Mouse (Mus musculus): ENCODE data around the gene Bahcc1. TPM values are rescaled to one million over a fixed set of nuclear protein-coding genes. Genes with fewer than 3 reads are reported as not detected.
A peak's percentile ranks its signal among the peaks of the same experiment; 100 is the strongest.

The Bahcc1 gene
- total RNA-seq, 2 experiments from 2014 or later = 8.8 to 14.1 TPM

- intact Hi-C loops (cut with DNase I) = loop anchor here (1.0 to 5.0 kb wide), 4 partner anchors 68 to 196 kb away; no protein-coding TSS in a partner anchor
- DNase-seq = no peak
Measured at GRCm38 (mm10) chr11:120306366-120307131, 73.8 kb downstream of the Bahcc1 start.

DNA sequence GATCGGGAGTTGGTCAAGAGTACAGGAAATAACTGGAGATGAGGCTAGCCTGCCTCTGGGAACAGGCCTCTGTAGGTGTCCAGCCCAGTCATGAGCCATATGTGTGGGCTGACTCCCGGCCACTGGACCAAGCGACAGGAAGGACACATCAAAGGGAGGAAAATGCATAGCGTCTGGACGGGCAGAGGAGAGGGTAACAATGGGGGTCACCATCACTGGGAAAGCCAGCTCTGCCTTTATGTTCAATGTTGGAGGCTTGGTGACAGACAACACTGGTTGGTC is 74.3 kb downstream of the Bahcc1 start:
- DNase-seq = no peak
- intact Hi-C loops (cut with DNase I) = loop anchor here (1.0 to 5.0 kb wide), 4 partner anchors 69 to 196 kb away; no protein-coding TSS in a partner anchor

DNA sequence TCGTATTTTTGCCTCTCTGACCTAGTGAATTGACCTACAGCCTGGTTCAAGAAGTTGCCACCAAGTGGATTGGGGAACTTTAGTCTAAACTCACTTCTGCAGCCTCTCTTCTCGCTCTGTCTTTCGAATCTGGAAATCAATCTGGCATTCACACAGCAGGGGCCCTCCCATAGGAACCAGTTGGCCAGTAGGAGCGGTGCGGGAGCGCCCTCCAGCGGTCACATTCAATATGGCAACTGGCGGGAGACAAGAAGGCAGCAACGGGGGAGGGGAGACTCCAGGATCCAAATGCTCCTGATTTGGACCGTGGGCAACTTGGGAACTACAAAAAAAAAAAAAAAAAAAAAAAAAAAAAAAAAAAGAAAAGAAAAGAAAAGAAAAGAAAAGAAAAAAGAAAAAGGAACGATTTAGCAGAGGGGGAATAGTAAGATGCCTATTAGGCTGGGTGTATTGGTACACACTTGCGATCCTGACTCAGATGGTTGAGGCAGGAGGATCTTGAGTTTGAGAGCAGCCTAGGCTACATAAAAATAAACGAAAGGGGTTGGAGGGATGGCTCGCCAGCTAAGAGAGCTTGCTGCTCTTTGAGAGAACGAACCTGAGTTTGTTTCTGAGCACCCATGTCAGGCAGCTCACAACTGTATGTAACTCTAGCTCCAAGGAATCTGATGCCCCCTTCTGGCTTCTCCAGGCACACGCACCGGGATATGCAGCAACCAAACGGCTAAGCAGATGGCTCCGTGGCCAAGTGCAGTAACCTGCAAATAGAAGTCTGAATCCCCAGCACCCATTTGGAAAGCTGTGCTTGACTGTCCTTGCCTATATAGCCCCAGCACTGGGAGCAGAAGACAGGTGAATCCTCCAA is 75.1 kb downstream of the Bahcc1 start:
- DNase-seq = peak; percentile 95 to 99
- intact Hi-C loops (cut with DNase I) = loop anchor here (1.0 to 5.0 kb wide), 4 partner anchors 69 to 197 kb away; no protein-coding TSS in a partner anchor

DNA sequence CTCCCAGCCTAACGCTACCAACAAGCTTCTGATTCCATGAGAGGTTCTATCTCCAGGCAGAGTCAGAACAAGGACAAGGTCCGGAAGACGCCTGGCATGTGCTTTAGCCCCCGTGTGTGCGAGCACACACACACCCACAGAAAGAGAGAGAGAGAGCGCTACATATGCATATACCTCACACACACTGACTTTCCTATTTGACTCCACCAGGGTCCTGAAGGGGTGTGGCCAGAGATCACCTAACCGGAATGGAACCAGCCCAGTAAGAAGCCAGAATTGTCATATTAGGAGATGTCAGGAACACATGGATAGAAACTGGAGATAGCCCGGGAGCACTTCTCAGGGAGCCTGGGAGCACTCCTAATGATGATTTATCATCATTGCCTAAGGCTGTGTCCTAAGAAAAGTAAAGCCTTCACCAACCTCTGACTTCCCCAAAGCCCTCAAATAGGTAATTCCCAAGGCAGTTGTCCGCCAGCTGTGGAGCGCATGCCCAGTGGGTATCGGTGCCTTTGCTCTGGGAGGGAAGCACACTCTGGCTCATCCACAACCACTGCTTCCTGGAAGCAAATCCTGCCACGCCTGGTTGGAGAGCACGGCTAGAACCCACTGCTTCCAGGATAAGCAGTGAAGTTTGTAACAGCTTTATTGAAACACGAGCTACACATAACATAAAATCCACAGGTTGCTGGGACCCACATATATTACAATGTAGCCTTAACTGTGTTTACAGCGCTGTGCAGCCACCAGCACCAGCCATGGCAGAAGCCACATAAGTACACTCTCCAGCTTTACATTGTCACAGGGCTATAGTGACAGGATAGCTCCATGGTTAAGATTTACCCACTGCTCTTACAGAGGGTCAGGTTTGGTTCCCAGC is 75.9 kb downstream of the Bahcc1 start:
- intact Hi-C loops (cut with DNase I) = loop anchor here (5.0 kb wide), 1 partner anchor 146 kb away; no protein-coding TSS in a partner anchor
- DNase-seq = no peak

DNA sequence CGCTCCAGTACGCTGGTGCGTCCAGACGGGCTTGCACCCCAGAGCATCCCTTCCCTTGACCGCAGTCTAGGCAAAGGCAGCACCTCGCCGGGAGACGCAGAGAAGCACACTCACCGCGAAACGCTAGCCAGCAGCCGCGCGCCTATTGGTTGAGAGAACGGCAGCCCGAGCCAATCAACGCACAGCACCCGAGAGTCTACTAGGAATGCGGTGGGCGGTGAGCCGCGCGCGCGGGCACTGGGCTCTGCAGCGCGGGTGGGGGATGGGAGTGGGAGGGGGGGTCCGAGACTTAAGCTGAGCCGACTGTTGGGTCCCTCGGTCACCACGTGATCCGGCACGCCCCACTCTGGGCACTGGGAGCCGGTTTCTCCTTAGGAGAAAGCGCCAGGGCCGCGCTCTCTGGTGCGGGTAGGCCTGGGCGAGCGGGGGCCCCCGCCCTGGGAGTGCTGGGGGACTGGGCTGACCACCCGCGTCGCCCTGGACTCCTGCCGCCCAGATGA is 78.1 kb downstream of the Bahcc1 start:
- intact Hi-C loops (cut with DNase I) = loop anchor here (5.0 kb wide), 1 partner anchor 111 kb away; no protein-coding TSS in a partner anchor

DNA sequence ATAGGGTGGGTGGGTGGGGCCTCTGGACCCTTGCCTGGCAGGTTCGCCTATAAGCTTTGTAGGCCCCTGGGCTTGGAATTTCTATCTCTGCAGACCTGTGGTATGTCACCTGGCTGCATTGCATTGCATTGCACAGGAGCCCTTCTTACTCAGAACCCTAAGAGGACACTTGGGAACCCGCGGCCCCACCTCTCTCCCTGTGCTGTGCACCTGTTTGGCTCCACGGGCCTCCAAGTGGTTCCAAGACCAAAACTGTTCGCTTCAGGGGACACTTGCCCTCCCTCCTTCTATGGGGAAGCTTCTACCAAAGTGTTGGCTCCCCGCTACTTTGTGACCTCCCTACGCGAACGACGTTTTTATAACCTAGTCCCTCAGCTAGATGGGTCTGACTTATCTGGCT is 78.8 kb downstream of the Bahcc1 start:
- no peak for DNase-seq
- intact Hi-C loops (cut with DNase I) = loop anchor here (5.0 kb wide), 1 partner anchor 111 kb away; no protein-coding TSS in a partner anchor

More for the DNA sequence above, 78.1 kb downstream of the Bahcc1 start:
- DNase-seq = peak; percentile 94 to 95

- no peak for DNase-seq
- intact Hi-C loops (cut with DNase I) = loop anchor here (5.0 kb wide), 1 partner anchor 110 kb away; no protein-coding TSS in a partner anchor
Measured at GRCm38 (mm10) chr11:120312069-120312468, 79.3 kb downstream of the Bahcc1 start.

DNA sequence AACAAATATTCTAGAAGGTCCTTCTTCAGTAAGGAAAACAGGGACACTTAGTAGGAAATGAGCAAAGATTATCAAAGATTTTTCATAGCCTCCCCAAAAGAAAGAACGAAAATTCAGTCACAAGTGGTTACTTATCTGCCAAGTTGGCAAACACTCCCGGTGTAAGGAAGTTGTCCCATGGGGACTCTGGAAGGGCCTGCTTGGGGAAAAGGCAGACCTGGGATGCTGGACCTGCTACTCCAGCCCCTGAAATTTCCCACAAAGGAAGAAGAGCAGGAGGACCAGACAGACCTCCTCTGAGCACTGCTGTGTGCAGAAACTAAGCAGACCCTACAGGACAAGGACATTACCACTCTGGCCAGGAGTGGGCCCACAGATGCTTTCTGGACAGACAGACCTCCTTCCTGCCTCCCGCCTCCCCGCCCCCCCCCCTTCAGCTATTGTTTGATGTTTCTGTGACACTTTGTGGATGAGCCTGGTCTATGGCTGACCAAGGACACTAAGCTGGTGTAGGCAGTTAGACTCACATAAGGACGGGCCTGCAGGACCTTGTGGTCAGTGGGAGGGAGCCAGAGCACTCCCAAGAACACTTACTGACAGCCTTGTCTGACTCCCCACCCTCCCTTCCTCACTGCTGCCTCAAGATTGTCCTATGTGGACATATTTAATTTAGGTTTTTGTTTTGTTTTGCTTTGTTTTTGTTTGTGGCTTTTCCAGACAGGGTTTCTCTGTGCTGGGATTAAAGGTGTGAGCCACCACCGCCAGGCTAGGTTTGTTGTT is 81.3 kb downstream of the Bahcc1 start:
- intact Hi-C loops (cut with DNase I) = loop anchor here (5.0 kb wide), 1 partner anchor 108 kb away; no protein-coding TSS in a partner anchor
- no peak for DNase-seq

- intact Hi-C loops (cut with DNase I) = loop anchor here (5.0 kb wide), 1 partner anchor 107 kb away; no protein-coding TSS in a partner anchor
- DNase-seq = peak in 1 of 2 experiments; percentile 12
Measured at GRCm38 (mm10) chr11:120314721-120315415, 82.1 kb downstream of the Bahcc1 start.

GRCm38 (mm10) chr11:120315416-120315761 is 82.6 kb downstream of the Bahcc1 start:
- DNase-seq = peak in 1 of 2 experiments; percentile 30
- intact Hi-C loops (cut with DNase I) = no loop called here

DNA sequence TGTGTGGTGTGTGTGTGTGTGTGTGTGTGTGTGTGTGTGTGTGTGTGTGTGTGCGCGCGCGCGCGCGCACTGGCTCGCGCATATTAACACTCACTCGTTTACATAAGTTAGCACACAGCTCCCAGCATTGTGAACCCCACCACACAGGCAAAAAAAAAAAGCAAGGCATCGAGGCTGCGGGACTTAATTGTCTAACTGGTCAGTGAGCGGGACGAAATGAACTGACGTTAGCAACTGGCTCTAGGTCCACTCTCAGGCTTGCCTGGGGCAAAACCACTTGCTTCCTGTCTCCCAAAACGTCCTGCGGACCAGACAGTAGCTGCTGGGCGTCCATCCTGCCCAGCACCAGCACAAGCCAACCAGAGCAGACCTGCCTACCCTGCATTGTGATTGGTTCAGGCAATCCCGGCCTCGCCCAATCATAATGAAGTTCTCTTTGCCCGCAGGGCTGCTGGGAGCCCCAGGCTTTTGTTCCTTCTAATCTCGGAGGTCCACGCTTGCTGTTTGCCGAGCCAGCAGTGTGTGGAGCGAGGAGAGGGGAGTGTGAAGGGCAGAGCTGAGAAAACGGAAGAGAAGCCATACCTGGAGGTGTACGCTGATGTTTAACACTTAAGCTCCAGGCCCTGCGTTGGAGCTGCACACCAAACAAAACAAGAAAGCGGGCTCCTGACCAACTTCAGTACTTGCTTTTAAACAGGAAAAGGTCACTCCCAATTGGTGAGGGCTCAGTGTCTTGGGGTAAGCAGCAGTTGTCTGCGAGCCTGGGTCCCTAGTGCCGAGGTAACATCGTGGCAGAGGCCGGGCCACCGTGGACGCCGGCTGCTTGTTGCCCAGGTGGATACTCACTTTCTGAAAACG is 83.3 kb downstream of the Bahcc1 start:
- intact Hi-C loops (cut with DNase I) = no loop called here
- peak; percentile 95 to 96 for DNase-seq

- peak; percentile 68 to 69 for DNase-seq
- intact Hi-C loops (cut with DNase I) = no loop called here
Measured at GRCm38 (mm10) chr11:120316690-120317254, 84.0 kb downstream of the Bahcc1 start.

DNA sequence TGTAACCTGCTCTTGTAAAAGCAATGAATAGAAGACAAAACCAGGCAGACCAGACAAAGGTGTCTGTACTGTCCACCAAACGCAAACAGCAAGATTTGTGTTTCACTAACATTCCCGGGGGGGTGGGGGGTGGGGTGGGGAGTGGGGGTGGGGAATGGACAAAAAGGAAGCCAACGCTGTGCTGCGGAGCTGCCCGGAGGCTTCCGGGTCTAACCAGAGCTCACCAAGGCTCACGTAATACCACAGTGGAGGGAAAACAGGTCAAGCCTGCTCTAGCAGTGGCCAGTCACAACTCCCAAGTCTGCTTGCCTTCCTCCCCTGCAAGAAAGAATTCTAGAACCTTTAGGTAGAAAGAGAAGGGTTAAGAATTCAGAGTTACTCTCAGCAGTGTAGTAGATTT is 84.7 kb downstream of the Bahcc1 start:
- DNase-seq = no peak
- intact Hi-C loops (cut with DNase I) = no loop called here

- no peak for DNase-seq
- intact Hi-C loops (cut with DNase I) = no loop called here
Measured at GRCm38 (mm10) chr11:120319310-120319709, 86.6 kb downstream of the Bahcc1 start.

GRCm38 (mm10) chr11:120320156-120320555 is 87.4 kb downstream of the Bahcc1 start:
- no peak for DNase-seq
- intact Hi-C loops (cut with DNase I) = no loop called here

- intact Hi-C loops (cut with DNase I) = no loop called here
- peak in 1 of 2 experiments; percentile 32 for DNase-seq
Measured at GRCm38 (mm10) chr11:120335431-120336021, 102.8 kb downstream of the Bahcc1 start.

DNA sequence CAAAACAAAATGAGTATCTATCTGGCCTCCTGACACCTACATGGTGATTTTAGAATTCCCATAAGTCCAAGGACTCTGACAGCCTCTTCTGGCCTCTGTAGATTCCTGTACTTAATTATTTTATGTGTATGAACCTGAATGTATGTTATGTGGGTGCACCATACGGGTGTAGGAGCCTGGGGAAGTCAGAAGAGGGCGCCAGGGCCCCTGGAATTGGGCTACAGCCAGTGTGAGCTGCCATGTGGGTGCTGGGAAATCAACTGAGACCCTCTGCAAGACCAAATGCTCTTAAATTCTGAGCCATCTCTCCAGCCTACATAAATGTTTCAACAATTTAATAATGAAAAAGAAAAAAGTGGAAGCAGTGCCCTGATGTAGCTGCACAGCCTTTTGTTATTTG is 104.7 kb downstream of the Bahcc1 start:
- DNase-seq = no peak
- intact Hi-C loops (cut with DNase I) = no loop called here
